Mouse (Mus musculus) heart, embryonic 16.5 days (tissue): Measurements from ENCODE around the gene Tmem259. TPM values are rescaled to one million over a fixed set of nuclear protein-coding genes. Genes with fewer than 3 reads are reported as not detected.

Source experiments
- ATAC-seq: fragments of 200-750 bp; cut with Nextera tagmentation; replicated peaks from 2 replicates; pipeline ENCODE4 v1.8.0; 2017; ENCODE audit warnings: moderate number of reproducible peaks; ENCODE audit not compliant: insufficient read depth, low FRiP score; ENCODE audit errors: extremely low read depth
- H3K27ac ChIP-seq: fragments of 300-500 bp; sonication (generic); 2 replicates; pipeline ENCODE4 v1.5.1; 2014; ENCODE audit warnings: mild to moderate bottlenecking, low read length, control low read depth, moderate library complexity
- H3K27me3 ChIP-seq: fragments of 300-500 bp; sonication (generic); 2 replicates; pipeline ENCODE4 v1.6.1; 2014; ENCODE audit warnings: low read length, mixed read lengths; ENCODE audit not compliant: control insufficient read depth, insufficient read depth
- H3K36me3 ChIP-seq: fragments of 300-500 bp; sonication (generic); 2 replicates; pipeline ENCODE4 v1.6.1; 2014; ENCODE audit not compliant: control insufficient read depth, insufficient read depth
- H3K4me1 ChIP-seq: fragments of 300-500 bp; sonication (generic); 2 replicates; pipeline ENCODE4 v1.6.1; 2014; ENCODE audit warnings: low read length, mixed read lengths; ENCODE audit not compliant: control insufficient read depth, insufficient read depth
- H3K4me2 ChIP-seq: fragments of 300-500 bp; sonication (generic); 2 replicates; pipeline ENCODE4 v1.6.1; 2014; ENCODE audit warnings: low read depth, mild to moderate bottlenecking, control low read depth, low read length
- H3K4me3 ChIP-seq: fragments of 300-500 bp; sonication (generic); 2 replicates; pipeline ENCODE4 v1.5.1; 2014; ENCODE audit warnings: mild to moderate bottlenecking, control low read depth, low read length
- H3K9ac ChIP-seq: fragments of 300-500 bp; sonication (generic); 2 replicates; pipeline ENCODE4 v1.6.1; 2014; ENCODE audit warnings: low read length, control low read depth
- H3K9me3 ChIP-seq: fragments of 300-500 bp; sonication (generic); replicated peaks from 2 replicates; pipeline ENCODE4 v1.6.1; 2016; ENCODE audit warnings: low read length; ENCODE audit not compliant: control insufficient read depth
- WGBS: fragments of 180-500 bp; shearing (Covaris S2); extraction: QIAGEN DNeasy Blood & Tissue Kit; methylation state at CpG from one replicate; pipeline ENCODE4 v1.1.7; 2014; 5-methylcytosine and 5-hydroxymethylcytosine counted together
- polyA plus RNA-seq: library from polyadenylated mRNA; unstranded; fragments of >200 nt; fragmentation: Nextera tagmentation; extraction: Ambion mirVana; gene quantifications from 2 replicates; pipeline ENCODE4 v1.2.1, GENCODE M21; 2015

The Tmem259 gene
- polyA plus RNA-seq, 1 experiment from 2014 or later: 10.6 TPM

DNA sequence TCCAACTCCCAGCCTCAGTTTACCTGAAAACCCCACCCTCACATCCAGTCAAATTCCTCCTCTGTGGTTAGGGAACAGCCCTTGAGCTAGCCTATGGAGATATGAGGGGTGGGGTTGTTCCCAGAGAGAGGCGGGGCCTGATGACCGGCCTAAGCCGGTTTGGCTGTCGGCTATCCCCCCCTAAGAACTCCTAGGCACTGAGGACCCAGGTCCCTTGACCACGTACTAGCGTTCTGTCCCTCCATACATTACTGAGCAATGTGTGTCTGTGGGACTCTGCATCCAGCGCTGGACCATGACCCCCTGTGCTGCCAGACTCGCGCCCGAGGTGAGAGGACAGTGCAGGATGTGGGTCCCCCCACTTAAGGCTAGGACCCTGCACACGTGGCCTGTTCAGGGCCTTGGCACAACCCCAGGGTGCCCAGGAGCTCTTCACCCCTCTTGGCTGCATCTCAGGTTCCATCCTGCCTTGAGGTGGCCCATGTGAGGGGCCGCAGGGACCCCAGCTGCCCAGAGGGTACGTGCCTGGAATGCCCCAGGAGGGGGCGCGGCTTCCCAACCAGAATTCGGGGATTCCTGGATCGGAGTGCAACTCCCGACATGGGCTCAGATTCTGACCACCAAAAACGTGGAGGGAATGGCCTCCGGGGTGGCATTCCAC, 35.5 kb upstream of the Tmem259 start:
- H3K27me3 ChIP-seq: peaks cover 7% of the 10 kb centered on the region
- ATAC-seq: 0 out of 2 replicates have a peak, but pooled peaks have one; percentile 12
- H3K36me3 ChIP-seq: no peaks in the 10 kb centered on the region
- H3K4me1 ChIP-seq: peaks cover 9% of the 10 kb centered on the region
- H3K9me3 ChIP-seq: no peaks in the 10 kb centered on the region; the same call in 1 of the 2 replicates
- H3K4me3 ChIP-seq: peak overlapping the region; percentile 30
- H3K9ac ChIP-seq: peak overlapping the region; percentile 34
- peak overlapping the region; percentile 46 for H3K4me2 ChIP-seq
- H3K27ac ChIP-seq: peak overlapping the region; percentile 40
- WGBS: 18% methylated on average over 20 of the region's 20 CpGs

DNA sequence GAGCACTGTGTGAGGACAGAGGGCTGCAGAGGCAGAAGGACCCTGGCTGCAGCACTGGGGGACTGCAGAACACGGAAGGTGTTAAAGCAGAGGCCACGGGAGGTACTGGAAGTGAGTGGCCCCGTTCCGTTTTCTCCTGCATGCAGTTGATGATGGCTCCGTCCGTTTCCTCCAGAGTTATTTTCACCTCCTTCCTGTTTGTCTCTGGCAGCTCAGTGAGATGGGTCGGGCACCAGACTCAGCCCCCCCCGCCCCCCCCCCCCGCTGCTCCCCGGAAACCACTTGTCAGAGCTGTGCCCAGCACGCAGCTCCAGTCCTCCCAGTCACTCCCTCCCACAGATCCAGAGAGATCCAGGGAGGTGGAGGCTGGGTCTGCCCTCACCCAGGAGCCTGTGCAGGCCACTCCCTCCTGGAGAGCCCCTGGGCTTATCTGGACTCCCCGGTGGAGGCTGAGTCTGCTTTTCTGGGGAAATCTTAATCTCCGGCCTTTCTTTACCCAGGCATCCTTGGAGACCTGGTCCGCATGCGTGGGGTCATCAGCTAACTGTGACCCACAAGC, 34.7 kb upstream of the Tmem259 start:
- Histone ChIP-seq H3K4me2 (peak overlapping the region; percentile 46), H3K27me3 (peaks cover 14% of the 10 kb centered on the region), H3K36me3 (no peaks in the 10 kb centered on the region), H3K4me1 (peaks cover 7% of the 10 kb centered on the region), H3K4me3 (peak overlapping the region; percentile 36), H3K9ac (peak overlapping the region; percentile 61), H3K9me3 (no peaks in the 10 kb centered on the region; the same call in 1 of the 2 replicates), H3K27ac (peak overlapping the region; percentile 40)
- WGBS: 7% methylated on average over 14 of the region's 15 CpGs
- ATAC-seq: peak; percentile 61

DNA sequence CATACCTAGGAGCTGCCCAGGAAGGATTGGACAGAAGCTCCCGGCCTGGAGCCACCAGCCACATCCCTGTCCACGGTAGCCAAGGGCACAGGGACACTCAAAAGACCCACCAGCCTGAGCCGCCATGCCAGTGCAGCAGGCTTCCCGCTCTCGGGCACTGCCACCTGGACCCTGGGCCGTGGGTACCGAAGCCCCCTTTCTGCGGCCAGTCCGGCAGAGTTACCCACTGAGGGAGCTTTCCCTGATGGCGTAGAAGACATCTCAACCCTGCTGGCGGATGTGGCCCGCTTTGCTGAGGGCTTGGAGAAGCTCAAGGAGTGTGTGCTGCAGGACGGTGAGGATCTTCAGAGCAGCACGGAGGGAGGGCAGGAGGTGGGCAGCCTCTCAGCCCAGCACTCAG, 33.6 kb upstream of the Tmem259 start:
- H3K4me3 ChIP-seq: peak overlapping the region; percentile 44
- ATAC-seq: no peak
- H3K4me2 ChIP-seq: peak overlapping the region; percentile 26; the same call in 1 of the 2 replicates
- peak overlapping the region; percentile 43; the same call in 1 of the 2 replicates for H3K9ac ChIP-seq
- no peaks in the 10 kb centered on the region for H3K36me3 ChIP-seq
- peak overlapping the region; percentile 66 for H3K27ac ChIP-seq
- WGBS: 77% methylated on average over 14 of the region's 14 CpGs
- H3K9me3 ChIP-seq: no peaks in the 10 kb centered on the region
- H3K4me1 ChIP-seq: peaks cover 7% of the 10 kb centered on the region
- H3K27me3 ChIP-seq: peaks cover 22% of the 10 kb centered on the region

DNA sequence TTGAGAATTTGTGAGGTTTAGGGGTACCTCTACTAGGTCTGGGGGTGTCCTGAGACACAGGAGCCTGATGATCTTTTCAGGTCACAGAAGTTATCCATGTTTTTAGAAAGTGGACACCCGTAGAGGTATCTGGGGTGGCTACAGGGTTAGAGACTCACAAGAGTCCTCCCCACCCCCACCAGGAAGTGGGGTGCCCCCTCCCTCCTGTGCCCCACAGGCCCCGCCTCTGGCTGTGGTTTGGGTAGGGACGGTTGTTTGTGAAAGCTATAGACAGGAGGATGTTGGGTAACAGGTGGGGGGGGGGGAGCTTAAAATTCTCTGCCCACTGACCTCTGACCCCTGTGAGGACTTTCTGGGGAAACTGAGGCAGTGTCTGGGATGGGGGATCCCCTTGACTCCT, 33.2 kb upstream of the Tmem259 start:
- Histone ChIP-seq H3K27ac (peak overlapping the region; percentile 66; the same call in 1 of the 2 replicates), H3K4me2 (0 out of 2 replicates have a peak overlapping the region, but pooled peaks have one; percentile 26)

DNA sequence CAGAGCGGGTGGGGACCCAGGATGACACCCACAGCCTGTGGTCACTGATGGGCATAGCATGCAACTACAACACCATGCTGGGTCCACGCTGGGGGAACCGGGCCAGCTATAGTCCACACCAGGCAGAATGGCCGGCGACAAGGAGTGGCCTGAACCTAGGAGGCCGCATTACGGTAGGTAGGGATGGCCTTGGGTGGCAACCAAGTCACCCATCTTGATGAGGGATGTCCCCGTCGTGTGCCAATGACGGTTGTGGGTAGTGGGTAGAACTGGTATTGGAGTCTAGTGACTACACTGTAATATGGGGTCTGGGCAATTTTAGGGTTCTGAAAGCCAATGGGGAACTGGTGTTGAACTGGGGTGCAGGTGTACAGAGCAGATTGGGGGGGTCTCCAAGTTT, 32.8 kb upstream of the Tmem259 start:
- 81% methylated on average over 10 of the region's 10 CpGs for WGBS
- Histone ChIP-seq H3K36me3 (peaks cover 1% of the 10 kb centered on the region; the same call in 1 of the 2 replicates), H3K27ac (peak overlapping the region; percentile 29; the same call in 1 of the 2 replicates), H3K9me3 (no peaks in the 10 kb centered on the region), H3K9ac (peak overlapping the region; percentile 53; the same call in 1 of the 2 replicates), H3K4me2 (0 out of 2 replicates have a peak overlapping the region, but pooled peaks have one; percentile 15), H3K4me1 (peaks cover 7% of the 10 kb centered on the region), H3K4me3 (peak overlapping the region; percentile 47), H3K27me3 (peaks cover 22% of the 10 kb centered on the region)
- no peak for ATAC-seq

More for the DNA sequence above, 33.2 kb upstream of the Tmem259 start:
- H3K27me3 ChIP-seq: peaks cover 22% of the 10 kb centered on the region
- WGBS: 51% methylated on average over 3 of the region's 3 CpGs
- peak overlapping the region; percentile 47 for H3K4me3 ChIP-seq
- H3K4me1 ChIP-seq: peaks cover 7% of the 10 kb centered on the region
- H3K36me3 ChIP-seq: no peaks in the 10 kb centered on the region
- ATAC-seq: no peak
- H3K9ac ChIP-seq: no peak overlapping the region; the same call in 1 of the 2 replicates
- H3K9me3 ChIP-seq: no peaks in the 10 kb centered on the region

DNA sequence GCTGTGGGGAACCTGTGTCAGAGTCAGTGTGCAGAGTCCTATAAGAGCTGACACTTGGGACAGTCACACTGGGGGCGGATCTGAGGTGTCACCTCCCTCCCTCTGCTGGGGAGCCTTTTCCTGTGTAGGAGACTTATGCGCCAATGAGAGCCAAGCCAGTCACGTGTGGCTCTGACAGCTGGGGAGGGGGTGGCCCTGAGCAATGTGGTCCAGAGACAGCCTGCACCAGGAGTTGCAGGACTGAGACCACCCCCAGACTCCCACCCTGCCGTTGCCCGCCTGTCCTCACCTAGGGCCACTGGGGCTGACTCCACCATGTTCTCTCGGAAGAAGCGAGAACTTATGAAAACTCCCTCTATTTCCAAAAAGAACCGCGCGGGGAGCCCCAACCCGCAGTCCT, 32.4 kb upstream of the Tmem259 start, which contains the start of gene Arhgap45:
Gene Arhgap45, plus strand, starts transcription at position 143 of the 400 bp plus-strand sequence.
- WGBS: 60% methylated on average over 11 of the region's 11 CpGs

DNA sequence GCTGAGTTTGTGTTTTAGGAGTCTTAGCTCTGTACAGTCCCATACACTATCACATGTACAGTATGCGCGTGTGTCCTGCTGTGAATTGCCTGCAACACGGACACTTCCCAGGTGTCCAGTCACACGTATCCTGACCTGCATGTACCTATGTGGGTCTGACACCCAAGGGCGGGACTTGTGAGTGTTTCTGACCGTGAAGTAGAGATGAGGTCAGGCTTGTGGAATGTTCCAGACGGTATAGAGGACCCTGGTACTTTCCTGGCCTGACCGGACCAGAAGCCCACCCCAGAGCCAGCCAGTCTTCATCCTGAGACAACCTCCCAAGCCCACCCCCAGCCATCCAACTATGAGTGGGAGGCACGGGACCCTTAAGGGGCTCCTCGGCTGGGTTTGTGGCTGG, 31.5 kb upstream of the Tmem259 start:
- no peak overlapping the region for H3K9ac ChIP-seq
- no peak overlapping the region for H3K27ac ChIP-seq
- H3K9me3 ChIP-seq: peaks cover 8% of the 10 kb centered on the region
- no peak overlapping the region for H3K4me2 ChIP-seq
- ATAC-seq: no peak
- 66% methylated on average over 10 of the region's 10 CpGs for WGBS
- H3K4me3 ChIP-seq: no peak overlapping the region
- H3K4me1 ChIP-seq: peaks cover 7% of the 10 kb centered on the region
- peaks cover 15% of the 10 kb centered on the region for H3K36me3 ChIP-seq
- H3K27me3 ChIP-seq: peaks cover 22% of the 10 kb centered on the region

More for the DNA sequence above, 32.4 kb upstream of the Tmem259 start, which contains the start of gene Arhgap45:
- H3K27ac ChIP-seq: peak within 1 kb of the TSS; percentile 29; the same call in 1 of the 2 replicates
- ATAC-seq: peak; percentile 45; the same call in 1 of the 2 replicates
- peak within 1 kb of the TSS; percentile 47 for H3K4me3 ChIP-seq
- H3K9ac ChIP-seq: peak within 1 kb of the TSS; percentile 53; the same call in 1 of the 2 replicates
- 0 out of 2 replicates have a peak within 1 kb of the TSS, but pooled peaks have one; percentile 15 for H3K4me2 ChIP-seq
- no peaks in the 10 kb centered on the region; the same call in 1 of the 2 replicates for H3K9me3 ChIP-seq
- H3K27me3 ChIP-seq: peaks cover 22% of the 10 kb centered on the region
- peaks cover 5% of the 10 kb centered on the region for H3K36me3 ChIP-seq
- peaks cover 7% of the 10 kb centered on the region for H3K4me1 ChIP-seq

DNA sequence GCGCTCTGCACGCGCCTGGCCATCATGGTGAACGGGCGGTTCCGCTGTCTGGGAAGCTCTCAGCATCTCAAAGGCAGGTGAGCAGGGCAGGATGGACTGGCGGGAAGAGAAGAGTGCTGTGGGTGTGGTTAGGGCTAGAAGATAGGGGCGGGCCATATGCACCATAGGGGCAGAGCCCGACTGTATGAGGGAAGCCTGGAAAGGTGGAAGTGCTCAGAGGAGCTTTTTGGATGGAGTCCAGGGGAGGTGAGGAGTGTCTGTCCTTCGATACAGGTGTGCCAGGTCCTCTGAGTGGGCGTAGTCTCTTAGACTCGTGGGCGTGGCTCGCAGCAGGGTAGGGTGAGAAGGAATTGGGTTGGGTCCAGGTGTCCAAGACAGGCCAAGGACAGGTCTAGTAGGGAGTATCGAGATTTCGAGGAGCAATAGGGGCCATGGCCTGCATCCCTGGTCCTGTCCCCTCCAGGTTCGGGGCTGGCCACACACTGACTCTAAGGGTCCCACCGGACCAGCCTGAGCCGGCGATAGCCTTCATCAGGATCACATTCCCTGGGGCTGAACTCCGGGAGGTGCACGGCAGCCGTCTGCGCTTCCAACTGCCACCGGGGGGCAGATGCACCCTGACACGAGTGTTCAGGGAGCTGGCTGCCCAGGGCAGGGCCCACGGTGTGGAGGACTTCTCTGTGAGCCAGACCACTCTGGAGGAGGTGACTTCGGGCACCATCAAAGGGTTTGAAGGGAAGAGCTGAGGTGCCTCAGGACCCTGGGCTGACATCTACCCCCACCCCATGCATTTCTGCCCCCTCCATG, 30.6 kb upstream of the Tmem259 start:
- Histone ChIP-seq H3K9me3 (peaks cover 12% of the 10 kb centered on the region), H3K27ac (no peak overlapping the region), H3K36me3 (peaks cover 22% of the 10 kb centered on the region), H3K4me3 (no peak overlapping the region), H3K4me1 (peaks cover 7% of the 10 kb centered on the region), H3K27me3 (peaks cover 22% of the 10 kb centered on the region), H3K4me2 (no peak overlapping the region), H3K9ac (no peak overlapping the region)
- 26% methylated on average over 28 of the region's 28 CpGs for WGBS
- ATAC-seq: no peak
